Mouse (Mus musculus): ENCODE data around the gene Lgals4. TPM values are rescaled to one million over a fixed set of nuclear protein-coding genes. Genes with fewer than 3 reads are reported as not detected.

Gene Lgals4
- total RNA-seq, 2 experiments from 2014 or later, result 3.6 to 6.1 TPM

GRCm38 (mm10) chr7:28808221-28808941, 25.3 kb upstream of the Lgals4 start, which contains the start of gene Hnrnpl:
TSS of gene Hnrnpl (plus strand) at chr7:28808541.
- peak in 1 of 2 experiments; percentile 29 for DNase-seq

- DNase-seq, result peak; percentile 95 to 97
Observed at GRCm38 (mm10) chr7:28808957-28809393, 24.7 kb upstream of the Lgals4 start.

DNA sequence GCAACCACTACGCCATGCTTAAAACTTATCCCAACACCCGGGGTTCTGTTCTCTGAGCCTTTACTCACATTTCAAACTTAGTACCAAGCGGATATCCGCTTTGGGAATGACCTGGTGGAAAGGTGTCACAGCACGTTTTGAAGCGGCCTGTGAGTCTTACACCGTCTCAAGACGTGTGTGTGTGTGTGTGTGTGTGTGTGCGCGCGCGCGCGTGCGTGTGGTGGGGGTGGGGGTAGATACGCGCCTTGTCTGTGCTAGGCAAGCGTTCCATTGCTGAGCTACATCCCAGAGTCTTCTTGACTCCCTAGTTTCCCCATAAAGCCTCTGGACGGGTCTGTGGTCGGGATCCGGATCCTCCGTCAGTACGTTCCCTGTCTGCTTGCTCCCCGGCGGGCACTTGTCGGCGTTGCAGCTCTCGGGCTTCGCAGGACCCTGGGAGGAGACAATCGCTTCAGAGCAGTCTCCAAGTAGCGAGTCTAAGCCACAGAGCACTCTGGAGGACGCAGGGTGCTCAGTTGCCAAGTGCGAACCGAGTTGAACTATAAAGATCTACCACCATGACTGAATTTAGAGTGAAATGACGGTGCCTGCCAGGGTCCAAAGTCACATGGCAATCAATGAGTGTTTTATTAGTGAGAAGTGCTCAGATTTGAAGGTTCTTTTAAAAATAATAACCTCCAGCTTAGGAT, 24.1 kb upstream of the Lgals4 start:
- peak; percentile 61 to 62 for DNase-seq

DNA sequence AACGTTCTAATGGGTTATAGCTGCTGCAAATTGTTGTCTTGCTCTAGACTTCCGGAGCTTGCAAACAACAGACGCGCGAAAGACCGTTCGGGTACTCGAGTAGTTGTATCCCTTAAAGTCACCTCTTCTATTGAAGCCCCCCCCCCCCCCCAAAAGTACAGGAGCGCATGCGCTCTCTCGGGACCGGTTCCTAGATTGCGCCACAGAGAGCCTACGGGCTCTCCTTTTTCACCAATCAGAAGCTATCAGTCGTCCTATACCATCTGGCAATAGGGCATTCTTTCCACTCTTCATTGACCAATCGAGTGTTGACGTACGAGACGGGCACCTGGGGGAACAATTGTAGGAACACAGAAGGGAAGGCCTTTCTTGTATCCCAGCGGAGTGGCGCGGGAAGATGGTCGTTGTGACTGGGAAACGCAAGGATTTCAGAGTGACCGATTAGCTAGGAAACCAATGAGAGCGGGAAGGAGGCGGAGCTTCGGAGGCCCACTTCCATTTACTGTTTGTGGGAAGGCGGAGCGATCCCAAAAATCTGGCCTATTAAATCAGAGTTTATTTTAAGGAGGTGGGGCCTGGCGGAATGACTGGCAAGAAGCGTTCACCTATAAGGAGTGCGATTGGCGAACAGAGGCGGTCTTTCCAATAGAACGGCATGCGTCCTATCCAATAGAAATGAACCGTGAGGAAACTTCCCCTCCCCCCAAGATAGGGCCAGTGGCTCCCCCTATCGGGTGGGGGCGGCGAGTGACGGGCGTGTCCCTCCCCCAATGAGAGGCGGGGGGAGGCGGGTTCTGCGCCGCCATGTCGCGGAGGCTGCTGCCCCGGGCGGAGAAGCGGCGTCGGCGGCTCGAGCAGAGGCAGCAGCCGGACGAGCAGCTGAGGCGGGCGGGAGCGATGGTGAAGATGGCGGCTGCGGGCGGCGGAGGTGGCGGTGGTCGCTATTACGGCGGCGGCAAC, 23.3 kb upstream of the Lgals4 start:
- DNase-seq, result peak; percentile 98 to 100

- peak; percentile 89 to 90 for DNase-seq
Observed at GRCm38 (mm10) chr7:28811228-28811627, 22.4 kb upstream of the Lgals4 start.

DNA sequence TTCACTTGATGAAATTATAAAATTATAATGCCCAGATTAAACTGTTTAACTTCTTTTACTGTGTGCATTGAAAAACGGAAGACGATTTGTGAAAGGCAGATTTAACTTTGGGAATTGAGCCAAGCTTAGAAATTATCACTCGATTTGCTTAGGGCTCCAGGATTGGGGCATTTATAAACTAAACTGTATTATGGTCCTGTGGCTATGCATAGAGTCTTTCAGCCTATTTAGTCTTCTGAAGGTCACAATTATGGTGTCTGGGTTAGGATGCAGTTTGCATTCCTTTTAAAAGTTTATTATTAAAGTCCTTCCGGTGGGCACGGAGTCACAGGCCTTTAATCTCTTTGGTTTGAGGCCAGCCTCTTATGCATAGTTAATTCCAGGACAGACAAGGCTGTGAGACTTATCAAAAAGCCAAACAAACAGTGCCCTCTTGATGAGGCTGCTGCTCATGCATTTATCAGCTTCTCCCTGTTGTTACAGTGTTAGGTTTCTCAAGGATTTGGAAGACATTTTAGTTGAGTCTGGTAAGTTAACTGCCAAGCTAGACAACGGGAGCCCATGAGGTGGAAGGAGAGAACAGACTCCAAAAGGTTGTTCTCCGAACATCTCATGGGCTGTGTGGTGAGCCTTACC, 21.9 kb upstream of the Lgals4 start:
- DNase-seq, result no peak

DNA sequence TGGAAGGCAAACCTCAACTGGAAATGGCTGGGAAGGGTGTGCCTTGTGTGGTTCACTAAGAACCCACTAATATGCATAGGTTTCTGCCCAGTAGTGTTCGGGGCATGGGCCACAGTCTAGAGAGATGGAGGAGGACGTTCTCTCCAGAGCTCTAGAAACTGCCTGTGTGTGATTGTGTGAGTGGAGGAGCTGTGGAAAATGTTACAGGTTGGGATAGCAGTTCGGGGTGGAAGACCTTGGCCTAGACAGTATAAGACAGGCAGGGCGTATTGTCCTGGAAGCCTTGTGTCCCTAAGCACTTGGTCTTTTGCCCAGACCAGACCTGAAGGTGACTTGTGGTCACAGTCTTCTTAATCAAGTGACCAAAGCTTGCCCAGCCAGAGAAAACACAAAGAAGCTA, 21.2 kb upstream of the Lgals4 start:
- DNase-seq, result no peak

GRCm38 (mm10) chr7:28812949-28813348, 20.7 kb upstream of the Lgals4 start:
- DNase-seq, result no peak

DNA sequence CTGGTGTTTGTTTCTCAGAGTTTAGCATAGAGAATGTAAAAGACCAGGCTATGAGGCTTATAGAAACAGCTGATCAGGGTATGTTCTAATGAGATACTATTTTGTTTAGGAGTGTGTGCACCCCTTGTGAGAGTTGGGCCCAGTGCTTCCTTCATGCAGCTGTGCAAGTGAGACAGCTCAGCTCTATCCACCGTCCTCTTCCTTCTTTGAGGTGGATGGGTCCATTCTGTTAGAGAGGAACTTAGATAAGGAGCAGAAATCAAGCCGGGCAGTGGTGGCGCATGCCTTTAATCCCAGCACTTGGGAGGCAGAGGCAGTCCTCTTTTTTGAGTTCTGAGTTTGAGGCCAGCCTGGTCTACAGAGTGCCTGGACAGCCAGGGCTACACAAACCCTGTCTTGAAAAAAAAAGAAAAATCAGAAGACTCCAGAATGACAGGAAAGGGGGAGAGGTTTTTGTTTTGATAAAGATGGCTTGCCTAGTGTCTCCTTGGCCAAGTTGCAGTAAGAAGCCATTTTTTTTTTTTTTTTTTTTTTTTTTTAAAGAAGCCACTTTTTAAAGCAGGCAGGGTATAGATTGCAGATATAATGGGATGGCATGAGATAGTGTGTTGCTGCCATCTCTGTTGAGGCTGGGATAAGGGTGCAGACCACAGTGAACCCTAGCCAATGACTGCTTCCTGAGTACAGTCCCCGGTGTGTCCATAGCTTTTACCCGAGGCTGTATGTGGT, 19.2 kb upstream of the Lgals4 start:
- DNase-seq, result no peak

DNA sequence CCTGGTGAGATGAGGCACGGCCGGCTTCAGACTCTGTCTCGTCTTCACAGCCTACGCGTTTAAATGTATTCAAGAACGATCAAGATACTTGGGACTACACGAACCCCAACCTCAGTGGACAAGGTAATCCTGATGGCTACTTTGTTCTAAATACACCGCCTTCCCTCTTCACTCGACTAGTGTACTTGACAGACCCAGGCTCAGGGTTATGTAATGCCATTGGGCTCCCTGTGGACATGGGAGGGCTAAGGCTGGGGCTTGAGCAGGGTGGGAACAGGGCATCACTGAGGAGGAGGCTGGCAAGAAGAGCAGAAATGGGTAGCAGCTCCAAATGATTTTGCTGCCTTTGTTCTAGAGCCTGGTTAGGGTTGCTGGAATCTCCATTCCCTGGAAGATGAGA, 18.4 kb upstream of the Lgals4 start:
- DNase-seq, result no peak

DNA sequence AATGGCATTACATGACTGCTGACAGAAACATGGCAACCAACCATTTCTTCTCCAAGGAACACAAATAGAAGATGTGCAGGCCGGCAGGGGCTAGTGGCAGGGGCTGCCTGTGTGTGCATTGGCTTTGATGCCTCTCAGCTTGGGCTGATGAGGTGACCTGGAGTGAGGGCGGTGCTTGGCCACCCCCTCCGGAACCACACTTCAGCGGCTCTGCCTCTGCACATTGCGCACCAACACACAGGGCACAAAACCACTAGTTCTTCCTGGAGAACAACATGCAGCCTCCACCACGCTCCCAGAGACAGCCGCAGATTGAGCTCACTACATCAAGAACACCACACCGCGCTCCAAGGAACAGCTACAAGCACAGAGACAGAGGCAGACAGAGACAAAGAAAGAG, 17.5 kb upstream of the Lgals4 start:
- peak in 1 of 2 experiments; percentile 11 for DNase-seq

DNA sequence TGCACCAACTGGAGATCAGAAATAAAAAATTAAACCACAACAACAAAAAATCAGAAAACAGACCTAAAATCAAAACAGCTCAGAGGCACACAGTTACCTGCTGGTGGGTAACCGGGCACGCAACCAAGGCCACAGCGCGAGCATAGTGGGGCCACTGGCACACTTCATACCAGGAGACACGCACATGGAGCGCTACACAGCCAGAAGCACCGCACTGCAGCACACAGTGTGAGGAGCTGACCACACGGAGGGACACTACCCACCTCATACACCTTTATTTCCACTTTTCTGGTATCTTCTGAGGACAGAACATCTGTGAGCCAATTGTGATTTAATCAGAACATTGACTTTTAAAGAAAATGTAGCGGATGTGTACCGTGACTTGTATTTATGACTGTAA, 16.7 kb upstream of the Lgals4 start:
- no peak for DNase-seq

- no peak for DNase-seq
Observed at GRCm38 (mm10) chr7:28817524-28817923, 16.1 kb upstream of the Lgals4 start.

GRCm38 (mm10) chr7:28817957-28818356, 15.7 kb upstream of the Lgals4 start:
- no peak for DNase-seq

- no peak for DNase-seq
Observed at GRCm38 (mm10) chr7:28818436-28818835, 15.2 kb upstream of the Lgals4 start.

- no peak for DNase-seq
Observed at GRCm38 (mm10) chr7:28818861-28819452, 14.7 kb upstream of the Lgals4 start.

DNA sequence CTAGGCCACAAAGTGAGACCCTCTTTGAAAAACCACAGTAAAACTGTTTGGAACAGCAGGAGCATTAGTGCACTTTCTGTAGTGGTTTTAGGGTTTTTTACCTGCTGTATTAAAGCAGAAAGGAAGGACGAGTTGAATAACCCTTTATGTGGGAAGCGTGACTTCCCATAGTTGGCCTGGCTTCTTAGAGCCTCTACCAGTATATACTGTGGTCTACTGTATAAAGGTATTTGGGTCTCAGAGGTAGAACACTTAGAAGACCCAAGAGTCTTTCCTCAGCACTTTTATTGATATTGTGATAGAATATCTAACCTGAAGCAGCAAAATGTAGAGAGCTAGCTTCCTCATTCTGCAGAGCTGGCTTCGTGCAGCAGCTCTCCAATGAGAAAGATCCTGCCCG, 14.1 kb upstream of the Lgals4 start:
- no peak for DNase-seq

- DNase-seq, result peak in 1 of 2 experiments; percentile 11
Observed at GRCm38 (mm10) chr7:28820358-28821260, 13.0 kb upstream of the Lgals4 start.

- peak; percentile 71 to 80 for DNase-seq
Observed at GRCm38 (mm10) chr7:28821261-28821831, 12.3 kb upstream of the Lgals4 start.

- no peak for DNase-seq
Observed at GRCm38 (mm10) chr7:28822556-28822955, 11.1 kb upstream of the Lgals4 start.
